Mouse (Mus musculus): ENCODE measurements around the gene Tnfrsf11a. TPM values are rescaled to one million over a fixed set of nuclear protein-coding genes. Genes with fewer than 3 reads are reported as not detected.

Gene Tnfrsf11a
- 0.37 and 0.38 TPM in 2 replicates for polyA plus RNA-seq (2015; fragmentation: Nextera tagmentation; extraction: Ambion mirVana)

DNA sequence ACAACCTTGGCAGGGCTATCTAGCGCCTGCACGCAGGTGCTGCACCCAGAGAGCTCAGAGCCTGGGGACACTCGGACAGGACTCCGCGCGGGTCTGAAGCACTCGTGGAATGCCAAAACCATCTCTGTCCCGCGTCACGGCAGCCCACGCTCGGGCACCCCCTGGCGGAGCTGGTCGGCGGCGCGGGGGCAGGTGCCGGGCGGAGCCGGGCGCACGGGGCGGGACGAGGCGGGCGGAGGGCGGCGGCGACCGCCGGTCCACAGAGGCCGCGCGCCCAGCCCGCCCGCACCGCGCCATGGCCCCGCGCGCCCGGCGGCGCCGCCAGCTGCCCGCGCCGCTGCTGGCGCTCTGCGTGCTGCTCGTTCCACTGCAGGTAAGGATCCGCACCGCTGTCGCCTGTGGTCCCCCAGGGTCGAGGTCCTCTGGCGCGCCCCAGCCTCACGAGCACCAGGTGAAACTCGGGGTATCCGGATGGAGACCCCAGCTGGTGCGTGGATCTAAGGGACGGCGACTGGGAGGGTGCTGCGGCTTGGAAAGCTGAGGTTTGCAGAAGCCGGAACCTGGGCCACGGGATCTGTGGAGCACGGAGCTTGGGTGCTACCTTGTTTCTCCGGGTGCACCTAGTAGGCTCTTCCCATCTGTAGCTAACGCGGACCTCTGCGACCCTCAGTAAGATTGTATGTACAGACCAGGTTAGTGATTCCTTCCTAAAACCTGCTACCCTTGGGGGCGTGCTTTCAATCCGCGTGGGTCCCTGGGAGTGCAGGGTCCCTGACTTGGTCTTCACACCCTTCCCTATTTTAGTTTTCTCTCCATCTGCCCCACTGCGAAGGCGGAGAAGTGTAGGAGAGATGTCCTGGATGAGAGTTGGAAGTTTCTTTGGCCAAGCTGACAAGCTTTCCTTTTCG is at the start of gene Tnfrsf11a:
Tnfrsf11a (plus strand) TSS at position 262 of the 908 bp plus-strand sequence.
- H3K27ac ChIP-seq (replicated peaks): no peak within 1 kb of the TSS
- peak within 1 kb of the TSS; percentile 60 for H3K4me3 ChIP-seq
- peak; percentile 88 for ATAC-seq (replicated peaks)
- peak within 1 kb of the TSS; percentile 61 for H3K9ac ChIP-seq (replicated peaks)
- H3K36me3 ChIP-seq: no peaks in the 10 kb centered on the region
- peaks cover 16% of the 10 kb centered on the region for H3K4me1 ChIP-seq
- peaks cover 22% of the 10 kb centered on the region; the same call in 1 of the 2 replicates for H3K27me3 ChIP-seq
- H3K4me2 ChIP-seq (replicated peaks): peak within 1 kb of the TSS; percentile 96
- no peaks in the 10 kb centered on the region for H3K9me3 ChIP-seq
- WGBS: 2% methylated on average over 74 of the region's 77 CpGs

DNA sequence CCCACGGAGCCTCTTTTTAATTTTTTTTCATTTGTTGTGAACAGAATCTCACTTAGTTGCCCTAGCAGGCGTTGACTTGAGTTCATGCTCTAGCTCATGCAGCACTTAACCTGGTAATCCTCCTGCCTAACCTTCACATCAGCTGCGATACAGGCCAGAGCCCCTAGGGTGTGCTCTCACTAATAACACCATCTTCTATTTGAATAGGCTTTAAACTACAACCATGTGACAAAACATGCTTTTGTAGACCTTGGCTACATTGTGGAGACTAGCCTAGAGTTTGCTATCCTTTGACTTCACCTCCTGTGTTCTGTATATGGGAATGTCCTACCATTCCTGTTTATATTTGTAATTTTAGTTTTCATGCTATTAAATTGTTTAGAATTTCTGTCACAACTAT is 45.2 kb upstream of the Tnfrsf11a start:
- no peak for ATAC-seq (replicated peaks)
- WGBS: 78% methylated on average over 3 of the region's 3 CpGs
- peaks cover 25% of the 10 kb centered on the region; the same call in 1 of the 2 replicates for H3K36me3 ChIP-seq
- H3K4me1 ChIP-seq: no peaks in the 10 kb centered on the region
- no peaks in the 10 kb centered on the region for H3K27me3 ChIP-seq
- H3K9me3 ChIP-seq: no peaks in the 10 kb centered on the region
- no peak overlapping the region for H3K9ac ChIP-seq (replicated peaks)
- no peak overlapping the region for H3K27ac ChIP-seq (replicated peaks)
- H3K4me2 ChIP-seq (replicated peaks): no peak overlapping the region
- H3K4me3 ChIP-seq: no peak overlapping the region

DNA sequence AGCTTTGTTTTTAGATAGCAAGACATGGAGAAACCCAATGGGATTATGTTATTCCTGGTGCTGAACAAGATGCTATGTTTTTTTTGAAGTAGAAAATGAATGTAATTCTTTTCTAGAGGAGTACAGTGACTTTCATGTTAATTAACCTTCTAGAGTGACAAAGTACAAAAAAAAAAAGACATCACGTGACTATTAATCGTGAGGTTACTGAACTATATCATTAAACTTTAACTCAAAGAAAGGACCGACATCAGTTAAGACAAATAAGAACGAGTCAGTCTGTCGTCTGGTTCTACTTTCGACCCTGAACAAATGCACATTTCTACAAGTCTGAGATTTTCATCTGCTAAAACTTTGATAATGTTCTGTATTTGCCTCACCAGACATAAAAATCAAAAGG is 42.2 kb upstream of the Tnfrsf11a start:
- Histone ChIP-seq H3K9ac (replicated peaks) (no peak overlapping the region), H3K36me3 (peaks cover 34% of the 10 kb centered on the region), H3K4me2 (replicated peaks) (no peak overlapping the region), H3K9me3 (no peaks in the 10 kb centered on the region), H3K4me3 (no peak overlapping the region), H3K27ac (replicated peaks) (no peak overlapping the region), H3K4me1 (no peaks in the 10 kb centered on the region), H3K27me3 (no peaks in the 10 kb centered on the region)
- 93% methylated on average over 6 of the region's 6 CpGs for WGBS
- no peak for ATAC-seq (replicated peaks)

DNA sequence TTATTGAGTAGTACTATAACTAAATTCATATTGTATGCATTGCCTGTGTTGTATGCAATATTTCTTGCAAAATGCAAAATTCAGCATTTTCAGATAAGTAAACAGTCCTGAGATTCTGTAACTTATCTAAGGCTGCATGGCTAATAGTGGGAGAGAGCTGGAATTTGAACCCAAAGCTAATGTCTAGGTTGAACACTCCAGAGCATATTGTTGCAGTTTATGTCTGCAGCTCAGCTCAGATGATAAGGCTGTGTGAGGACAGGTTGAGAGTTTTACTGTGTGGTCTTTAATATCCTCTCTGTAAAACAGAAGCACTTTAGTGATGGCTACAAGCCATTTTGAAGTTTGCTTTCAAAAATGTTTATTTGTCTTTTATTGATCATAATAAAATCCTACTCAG is 41.0 kb upstream of the Tnfrsf11a start:
- no peak overlapping the region for H3K9ac ChIP-seq (replicated peaks)
- no peak overlapping the region for H3K4me2 ChIP-seq (replicated peaks)
- no peak for ATAC-seq (replicated peaks)
- H3K9me3 ChIP-seq: no peaks in the 10 kb centered on the region
- H3K4me3 ChIP-seq: no peak overlapping the region
- H3K4me1 ChIP-seq: no peaks in the 10 kb centered on the region
- peaks cover 41% of the 10 kb centered on the region for H3K36me3 ChIP-seq
- no peak overlapping the region for H3K27ac ChIP-seq (replicated peaks)
- no peaks in the 10 kb centered on the region for H3K27me3 ChIP-seq

DNA sequence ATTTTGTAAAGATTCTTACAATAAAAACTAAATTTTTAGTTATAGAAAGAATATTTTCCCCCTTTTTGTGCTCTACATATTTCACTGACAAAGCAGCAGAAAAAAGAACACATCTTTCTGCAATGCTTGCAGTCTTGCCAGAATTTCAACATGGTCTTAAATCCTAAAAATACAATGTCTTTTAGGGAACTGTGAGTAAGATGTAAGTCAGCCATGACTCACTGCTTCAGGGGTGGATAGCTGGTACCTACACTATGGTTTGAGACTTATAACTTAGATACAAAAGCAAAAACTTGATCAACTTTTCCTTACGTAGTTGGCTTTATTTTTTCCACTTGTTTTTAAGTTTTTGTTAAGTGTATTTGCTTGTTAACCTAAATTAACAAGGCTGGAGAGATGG is 38.0 kb upstream of the Tnfrsf11a start:
- no peaks in the 10 kb centered on the region for H3K4me1 ChIP-seq
- no peak overlapping the region for H3K4me2 ChIP-seq (replicated peaks)
- no peak overlapping the region for H3K9ac ChIP-seq (replicated peaks)
- 86% methylated on average over 1 of the region's 1 CpGs for WGBS
- H3K27ac ChIP-seq (replicated peaks): no peak overlapping the region
- H3K27me3 ChIP-seq: no peaks in the 10 kb centered on the region
- H3K36me3 ChIP-seq: peaks cover 48% of the 10 kb centered on the region
- H3K9me3 ChIP-seq: no peaks in the 10 kb centered on the region
- H3K4me3 ChIP-seq: no peak overlapping the region
- no peak for ATAC-seq (replicated peaks)

DNA sequence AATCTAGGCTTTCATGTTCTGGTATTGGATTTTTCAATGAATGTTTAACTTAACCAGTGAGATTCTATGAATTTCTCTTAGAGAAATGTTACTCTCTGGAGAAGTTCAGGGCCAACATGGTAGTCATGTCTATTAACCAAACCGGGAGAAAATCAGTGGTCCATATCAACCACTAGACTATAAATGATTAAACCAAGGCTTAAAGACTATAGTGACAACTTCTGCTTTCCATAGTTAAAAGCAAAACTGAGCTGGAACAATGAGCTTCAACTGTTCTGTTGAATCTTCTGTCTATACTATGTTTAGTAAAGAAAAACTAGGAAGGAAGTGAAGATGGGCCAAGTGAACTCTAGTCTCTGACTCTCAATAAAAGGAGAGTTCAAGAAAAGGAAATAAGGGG is 34.1 kb upstream of the Tnfrsf11a start:
- Histone ChIP-seq H3K9me3 (no peaks in the 10 kb centered on the region), H3K27me3 (no peaks in the 10 kb centered on the region), H3K4me2 (replicated peaks) (no peak overlapping the region), H3K36me3 (peaks cover 51% of the 10 kb centered on the region), H3K27ac (replicated peaks) (no peak overlapping the region), H3K9ac (replicated peaks) (no peak overlapping the region), H3K4me1 (no peaks in the 10 kb centered on the region), H3K4me3 (no peak overlapping the region)
- ATAC-seq (replicated peaks): no peak
- 98% methylated on average over 1 of the region's 1 CpGs for WGBS

DNA sequence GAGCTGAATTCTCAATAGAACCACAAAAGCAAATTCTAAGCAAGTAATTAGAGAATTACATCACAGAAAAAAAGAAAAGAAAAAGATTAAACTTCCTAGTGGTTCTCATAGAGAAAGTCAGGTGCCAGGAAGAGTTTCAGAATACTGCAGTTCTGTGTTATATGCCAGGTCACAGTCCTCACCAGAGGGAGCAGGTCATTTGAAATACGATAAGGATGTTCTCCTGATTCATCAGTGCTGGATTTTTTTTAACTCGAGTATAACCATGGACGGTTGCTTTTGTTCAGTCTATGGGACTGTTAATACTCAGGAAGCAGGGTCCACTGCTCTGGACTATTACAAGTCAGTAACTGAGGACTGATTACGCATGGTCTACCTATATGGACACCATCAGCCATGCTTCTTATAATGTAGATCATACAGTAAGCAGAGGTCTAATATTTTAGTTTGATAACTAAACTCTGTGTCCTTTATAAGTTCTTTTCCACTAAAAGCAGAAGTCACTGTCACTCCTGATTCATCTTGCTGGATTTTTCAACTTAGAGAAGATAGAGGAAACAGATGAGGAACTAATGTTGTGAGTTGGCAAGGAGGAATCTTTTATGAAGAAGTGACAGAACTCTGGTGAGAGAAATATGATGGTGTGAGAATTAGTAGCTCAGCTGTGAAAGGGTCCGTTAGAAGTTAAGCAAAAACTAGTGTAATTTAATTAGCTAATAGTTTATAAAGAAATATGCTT is 33.5 kb upstream of the Tnfrsf11a start:
- H3K27ac ChIP-seq (replicated peaks): no peak overlapping the region
- H3K9me3 ChIP-seq: no peaks in the 10 kb centered on the region
- H3K27me3 ChIP-seq: no peaks in the 10 kb centered on the region
- H3K4me3 ChIP-seq: no peak overlapping the region
- H3K36me3 ChIP-seq: peaks cover 48% of the 10 kb centered on the region
- no peaks in the 10 kb centered on the region for H3K4me1 ChIP-seq
- no peak for ATAC-seq (replicated peaks)
- H3K9ac ChIP-seq (replicated peaks): no peak overlapping the region
- H3K4me2 ChIP-seq (replicated peaks): no peak overlapping the region
- WGBS: 89% methylated on average over 5 of the region's 5 CpGs

DNA sequence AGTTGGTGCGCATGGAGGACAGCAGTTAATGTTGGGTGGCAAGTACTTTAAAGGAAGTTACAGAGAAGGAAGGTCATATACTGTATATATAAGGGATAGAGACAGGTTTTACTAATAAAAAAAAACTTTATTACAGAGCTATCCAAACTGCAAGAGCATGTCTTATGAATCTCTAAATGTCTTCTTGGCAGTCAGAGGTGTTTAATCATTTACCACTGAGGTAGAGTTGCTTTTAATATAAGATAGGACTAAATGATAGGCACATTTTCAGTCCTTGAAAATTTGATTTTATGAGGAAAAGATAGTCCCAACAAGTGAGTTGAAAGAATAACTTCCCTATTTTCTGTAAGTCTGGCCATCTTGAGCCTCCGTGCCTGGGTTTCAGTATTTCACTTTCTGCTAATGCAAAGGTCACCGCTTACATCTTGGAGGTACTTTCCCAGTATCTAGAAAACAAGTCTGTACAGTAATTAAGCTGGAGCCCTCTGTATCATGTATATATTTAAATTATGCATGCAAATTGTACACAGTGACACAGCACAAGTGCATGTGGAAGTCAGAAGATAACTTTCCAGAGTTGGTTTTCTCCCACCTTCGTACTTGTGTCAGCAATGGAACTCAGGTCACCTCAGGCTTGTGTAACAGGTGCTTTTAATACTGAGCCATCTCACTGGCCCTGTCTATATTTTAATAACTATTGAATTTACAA is 32.3 kb upstream of the Tnfrsf11a start:
- H3K27me3 ChIP-seq: no peaks in the 10 kb centered on the region
- H3K36me3 ChIP-seq: peaks cover 46% of the 10 kb centered on the region
- no peak for ATAC-seq (replicated peaks)
- H3K27ac ChIP-seq (replicated peaks): no peak overlapping the region
- no peaks in the 10 kb centered on the region for H3K4me1 ChIP-seq
- 99% methylated on average over 4 of the region's 4 CpGs for WGBS
- H3K4me3 ChIP-seq: no peak overlapping the region
- H3K4me2 ChIP-seq (replicated peaks): no peak overlapping the region
- no peaks in the 10 kb centered on the region for H3K9me3 ChIP-seq
- H3K9ac ChIP-seq (replicated peaks): no peak overlapping the region

DNA sequence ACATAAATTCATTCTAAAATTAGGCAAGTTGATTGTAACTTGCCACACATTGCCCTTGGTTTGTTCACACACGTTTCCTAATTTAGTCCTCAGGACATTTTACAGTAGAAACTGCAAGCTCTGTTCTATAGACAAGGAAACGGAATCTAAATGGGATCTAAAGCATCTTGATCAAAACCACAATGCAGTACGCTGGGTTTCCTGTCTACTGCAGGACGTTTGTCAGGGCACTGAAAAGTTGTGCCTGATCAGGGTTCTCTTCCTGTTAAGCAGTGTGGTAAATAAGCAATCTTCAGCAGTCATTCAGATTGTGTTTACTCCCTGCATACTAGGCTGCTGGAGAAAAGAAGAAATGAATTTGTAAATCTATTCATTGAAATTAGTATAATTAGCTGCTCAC is 28.3 kb upstream of the Tnfrsf11a start:
- no peaks in the 10 kb centered on the region for H3K9me3 ChIP-seq
- H3K27ac ChIP-seq (replicated peaks): no peak overlapping the region
- no peak overlapping the region for H3K4me3 ChIP-seq
- no peak overlapping the region for H3K9ac ChIP-seq (replicated peaks)
- ATAC-seq (replicated peaks): no peak
- no peaks in the 10 kb centered on the region for H3K4me1 ChIP-seq
- H3K27me3 ChIP-seq: no peaks in the 10 kb centered on the region
- no peak overlapping the region for H3K4me2 ChIP-seq (replicated peaks)
- H3K36me3 ChIP-seq: peaks cover 28% of the 10 kb centered on the region; the same call in 1 of the 2 replicates
- WGBS: 79% methylated on average over 4 of the region's 4 CpGs

DNA sequence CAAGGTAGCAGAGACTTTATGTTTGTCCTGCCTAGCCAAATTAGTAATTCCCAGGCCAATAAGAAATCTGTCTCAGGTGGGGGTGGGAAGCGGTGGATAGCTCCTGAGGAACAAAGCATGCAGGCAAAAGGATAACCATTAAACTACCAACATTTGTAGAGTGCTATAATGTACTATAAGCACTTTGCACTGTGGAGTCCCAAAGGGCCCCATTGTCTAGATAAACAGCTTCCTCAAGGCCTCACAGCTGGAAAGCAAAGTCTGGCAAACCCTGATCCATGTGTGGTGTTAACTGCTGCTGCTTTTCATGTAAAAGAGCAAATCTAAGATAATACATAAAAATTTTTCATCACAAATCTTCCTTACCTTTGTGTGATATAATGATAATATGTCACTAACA is 27.6 kb upstream of the Tnfrsf11a start:
- Histone ChIP-seq H3K4me3 (no peak overlapping the region), H3K9me3 (no peaks in the 10 kb centered on the region), H3K4me2 (replicated peaks) (no peak overlapping the region), H3K36me3 (peaks cover 27% of the 10 kb centered on the region; the same call in 1 of the 2 replicates), H3K9ac (replicated peaks) (no peak overlapping the region), H3K27ac (replicated peaks) (no peak overlapping the region), H3K4me1 (no peaks in the 10 kb centered on the region), H3K27me3 (no peaks in the 10 kb centered on the region)
- WGBS: 98% methylated on average over 1 of the region's 1 CpGs
- no peak for ATAC-seq (replicated peaks)

DNA sequence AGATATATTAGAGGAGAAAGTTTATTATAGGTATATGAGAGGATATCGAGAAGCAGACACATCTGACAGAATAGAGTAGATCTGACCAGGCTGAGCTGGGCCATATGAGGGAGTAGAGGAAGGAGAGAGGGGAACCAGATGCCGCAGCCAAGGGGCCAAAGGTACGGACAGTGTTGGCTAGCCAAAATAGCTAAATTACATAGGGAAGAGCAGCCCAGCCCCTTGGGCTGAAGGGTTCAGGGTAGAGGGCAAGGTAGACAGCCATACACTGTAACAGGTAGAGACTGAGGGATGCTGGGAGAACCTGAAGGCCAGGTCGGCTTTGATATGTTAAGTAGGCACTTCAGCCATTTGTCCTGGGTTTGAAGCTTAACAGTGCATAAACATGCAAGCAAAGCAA is 21.7 kb upstream of the Tnfrsf11a start:
- no peak overlapping the region for H3K4me2 ChIP-seq (replicated peaks)
- no peaks in the 10 kb centered on the region for H3K4me1 ChIP-seq
- H3K27me3 ChIP-seq: no peaks in the 10 kb centered on the region
- H3K27ac ChIP-seq (replicated peaks): no peak overlapping the region
- H3K4me3 ChIP-seq: no peak overlapping the region
- ATAC-seq (replicated peaks): no peak
- 91% methylated on average over 4 of the region's 4 CpGs for WGBS
- H3K9ac ChIP-seq (replicated peaks): no peak overlapping the region
- peaks cover 5% of the 10 kb centered on the region; the same call in 1 of the 2 replicates for H3K36me3 ChIP-seq
- peaks cover 7% of the 10 kb centered on the region; the same call in 1 of the 2 replicates for H3K9me3 ChIP-seq

Data from forebrain, embryonic 15.5 days (tissue).